9 mouse cellular contexts compared by ENCODE assay signal in genomic region chr1:89676411-89676810, GRCm38 (mm10).
DNase-seq lines count a peak whose midpoint lies in the region; ATAC-seq lines count a peak whose summit lies in the region.
"Had no signal": no experiment of that assay in that cellular context is flagged by ENCODE, and none has a peak within 500 bp of the region (broad histone marks: within the 10 kb centered on the region; RNA-seq: fewer than 3 reads in every experiment).

No protein-coding gene starts in this region.

- intact Hi-C loops in heart, postnatal 36 days (cut with DNase I): no loop called here

- ATAC-seq in megakaryocyte-erythroid progenitor cell, adult 5-6 weeks (replicated peaks; ENCODE audit: low FRiP score, low TSS enrichment, poor library complexity, severe bottlenecking): peak; percentile 42; the same call in 1 of the 2 replicates
- ATAC-seq: midbrain, embryonic 16.5 days had no signal

- DNase-seq in heart, postnatal 4 days: peak; percentile 13
- no peak for DNase-seq in heart, postnatal 36 days
- peak; percentile 69 for DNase-seq in right cerebral cortex, postnatal 4 days
- no peak for DNase-seq in right cerebral cortex, postnatal 25 days
- DNase-seq in cerebellum, postnatal 36 days: peak; percentile 83 to 85
- no peak for DNase-seq in urinary bladder, postnatal 25 days (ENCODE audit: low spot score)
- no peak for DNase-seq in thymus, postnatal 10 days (ENCODE audit: low spot score in 2 of 2)

Comparison
In these comparisons a context has a peak if more than half of its experiments do, and no peak if none do; other contexts are left out.
1. DNase-seq: peak in heart, postnatal 4 days (single experiment), right cerebral cortex, postnatal 4 days (single experiment) and cerebellum, postnatal 36 days (2 of 2); none in heart, postnatal 36 days (0 of 2), right cerebral cortex, postnatal 25 days (single experiment), urinary bladder, postnatal 25 days (single experiment) and thymus, postnatal 10 days (0 of 2).